Mouse (Mus musculus) neural tube, embryonic 12.5 days (tissue): ENCODE results near the gene Cbs. TPM values are rescaled to one million over a fixed set of nuclear protein-coding genes. Genes with fewer than 3 reads are reported as not detected.

Source experiments
- ATAC-seq: fragments of 200-750 bp; cut with Nextera tagmentation; 2 replicates; pipeline ENCODE4 v1.8.0; 2017; ENCODE audit warnings: low read depth, mild to moderate bottlenecking, moderate TSS enrichment, moderate library complexity; ENCODE audit not compliant: low FRiP score
- H3K27ac ChIP-seq: fragments of 300-500 bp; sonication (generic); 2 replicates; pipeline ENCODE4 v1.5.1; 2016
- H3K27me3 ChIP-seq: fragments of 300-500 bp; sonication (generic); replicated peaks from 2 replicates; pipeline ENCODE4 v1.6.1; 2016; ENCODE audit warnings: mild to moderate bottlenecking
- H3K36me3 ChIP-seq: fragments of 300-500 bp; sonication (generic); 2 replicates; pipeline ENCODE4 v1.6.1; 2016; ENCODE audit warnings: mild to moderate bottlenecking
- H3K4me1 ChIP-seq: fragments of 300-500 bp; sonication (generic); 2 replicates; pipeline ENCODE4 v1.6.1; 2016
- H3K4me2 ChIP-seq: fragments of 300-500 bp; sonication (generic); replicated peaks from 2 replicates; pipeline ENCODE4 v1.6.1; 2016; ENCODE audit warnings: mild to moderate bottlenecking
- H3K4me3 ChIP-seq: fragments of 300-500 bp; sonication (generic); 2 replicates; pipeline ENCODE4 v1.5.1; 2016
- H3K9ac ChIP-seq: fragments of 300-500 bp; sonication (generic); 2 replicates; pipeline ENCODE4 v1.6.1; 2016; ENCODE audit warnings: mild to moderate bottlenecking
- H3K9me3 ChIP-seq: fragments of 300-500 bp; sonication (generic); 2 replicates; pipeline ENCODE4 v1.6.1; 2016; ENCODE audit warnings: mild to moderate bottlenecking
- WGBS: fragments of 180-500 bp; shearing (Covaris S2); methylation state at CpG from one replicate; pipeline ENCODE4 v1.1.7; 2016; 5-methylcytosine and 5-hydroxymethylcytosine counted together
- polyA plus RNA-seq: library from polyadenylated mRNA; unstranded; fragments of >200 nt; fragmentation: Nextera tagmentation; extraction: Ambion mirVana; gene quantifications from 2 replicates; pipeline ENCODE4 v1.2.1, GENCODE M21; 2016

Gene Cbs
- polyA plus RNA-seq, 1 experiment from 2014 or later: 3.3 TPM

DNA sequence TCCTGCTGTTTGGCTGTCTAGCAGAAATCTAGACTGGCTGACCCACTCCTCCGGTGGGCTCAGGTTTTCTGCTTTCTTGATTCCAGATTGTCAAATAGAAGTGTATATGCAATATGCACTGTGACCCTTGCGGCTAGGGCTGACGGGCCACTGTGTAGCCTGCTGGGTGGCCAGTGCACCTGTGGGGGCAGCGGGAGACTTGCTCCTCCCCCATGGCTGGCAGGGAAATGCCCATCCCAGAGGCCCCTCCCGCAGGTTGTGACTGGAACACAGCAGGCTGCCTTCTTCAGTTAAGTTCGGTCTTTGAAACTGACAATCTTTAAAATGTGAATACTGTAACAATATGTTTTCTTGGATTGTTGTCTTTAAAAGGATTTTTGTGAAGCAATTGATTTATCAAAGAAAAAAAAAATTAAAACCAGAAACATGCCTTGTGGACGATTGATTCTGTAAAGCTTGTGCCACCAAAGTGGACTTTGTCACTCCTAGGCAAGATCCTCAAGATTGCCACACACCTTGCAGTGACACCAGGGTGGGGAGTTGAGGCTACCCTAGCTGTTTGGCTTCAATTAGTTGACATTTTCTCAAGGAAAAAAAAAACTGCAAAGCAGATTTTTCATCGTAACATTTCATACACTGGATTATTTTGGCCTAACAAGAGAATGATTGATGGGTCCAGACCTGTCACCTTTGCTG is 29.6 kb downstream of the Cbs start:
- Histone ChIP-seq H3K27me3 (no peaks in the 10 kb centered on the region), H3K9me3 (no peaks in the 10 kb centered on the region), H3K4me2 (no peak overlapping the region), H3K4me1 (no peaks in the 10 kb centered on the region), H3K36me3 (peaks cover 56% of the 10 kb centered on the region), H3K4me3 (no peak overlapping the region), H3K27ac (no peak overlapping the region), H3K9ac (no peak overlapping the region)
- 85% methylated on average over 8 of the region's 8 CpGs for WGBS
- no peak for ATAC-seq

DNA sequence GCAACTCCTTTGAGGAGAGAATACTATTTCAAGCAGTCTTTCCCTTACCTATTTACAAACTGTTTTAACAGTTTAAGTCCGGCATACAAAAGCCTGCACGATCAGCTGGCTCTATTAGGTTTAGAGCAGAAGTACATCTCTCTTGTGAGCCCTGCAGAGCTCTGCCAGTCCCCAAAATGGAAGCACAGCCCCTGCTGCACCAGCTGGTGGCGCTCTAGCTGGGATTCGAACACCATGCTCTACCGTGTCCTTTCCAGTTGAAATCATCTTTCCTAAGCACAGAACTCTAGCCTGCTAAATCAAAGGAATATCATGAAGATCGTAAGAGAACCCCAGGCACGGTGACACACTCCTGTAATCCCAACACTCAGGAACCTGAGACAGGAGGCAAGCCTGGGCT is 30.6 kb downstream of the Cbs start:
- no peak for ATAC-seq
- H3K9me3 ChIP-seq: no peaks in the 10 kb centered on the region
- no peak overlapping the region for H3K4me3 ChIP-seq
- H3K27me3 ChIP-seq: no peaks in the 10 kb centered on the region
- no peaks in the 10 kb centered on the region for H3K4me1 ChIP-seq
- H3K27ac ChIP-seq: no peak overlapping the region
- peaks cover 65% of the 10 kb centered on the region for H3K36me3 ChIP-seq
- WGBS: 85% methylated on average over 7 of the region's 7 CpGs
- no peak overlapping the region for H3K9ac ChIP-seq
- H3K4me2 ChIP-seq: no peak overlapping the region

DNA sequence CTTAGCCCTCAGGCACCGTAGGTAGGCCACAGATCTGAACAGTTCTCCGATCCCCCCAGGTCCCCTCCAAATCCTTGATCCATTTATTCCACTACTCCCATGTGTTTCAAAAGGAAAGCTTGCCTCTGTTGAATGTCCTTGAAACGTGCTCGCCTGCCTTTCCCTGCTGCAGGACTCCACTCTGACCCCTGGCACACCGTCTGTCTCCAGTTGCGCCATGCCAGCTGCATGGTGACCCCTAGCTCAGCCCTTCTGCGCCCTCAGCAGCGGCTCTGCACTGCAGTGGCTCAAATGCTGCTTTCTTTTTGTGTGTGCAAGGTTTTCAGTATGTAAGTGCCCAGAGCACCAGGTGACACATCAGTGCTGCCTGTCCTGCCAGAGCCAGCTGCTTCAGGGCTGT is 38.4 kb downstream of the Cbs start:
- H3K27ac ChIP-seq: no peak overlapping the region
- no peaks in the 10 kb centered on the region for H3K9me3 ChIP-seq
- no peak overlapping the region for H3K9ac ChIP-seq
- peaks cover 85% of the 10 kb centered on the region for H3K36me3 ChIP-seq
- no peak overlapping the region for H3K4me3 ChIP-seq
- no peaks in the 10 kb centered on the region for H3K4me1 ChIP-seq
- no peak overlapping the region for H3K4me2 ChIP-seq
- WGBS: 92% methylated on average over 8 of the region's 8 CpGs
- ATAC-seq: no peak
- no peaks in the 10 kb centered on the region for H3K27me3 ChIP-seq

DNA sequence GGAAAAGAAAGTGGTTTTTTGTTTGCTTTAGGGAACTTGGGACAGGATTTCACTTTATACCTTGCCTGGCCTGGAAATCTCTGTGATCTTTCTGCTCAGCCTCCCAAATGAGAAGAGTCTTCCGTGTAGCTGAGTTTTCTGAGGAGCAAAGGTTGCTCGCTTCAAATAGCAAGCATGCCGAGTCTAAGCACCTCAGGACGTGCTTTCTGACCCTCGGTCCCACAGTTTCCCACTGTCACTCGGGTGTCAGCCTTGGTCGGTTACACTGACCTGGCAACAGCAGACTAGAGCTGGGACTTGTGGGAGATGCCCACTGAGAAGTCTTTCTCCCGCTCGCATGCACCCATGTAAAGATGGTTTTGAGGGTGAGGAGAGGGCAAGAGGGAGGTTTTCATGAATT is 39.1 kb downstream of the Cbs start:
- no peak for ATAC-seq
- no peaks in the 10 kb centered on the region for H3K9me3 ChIP-seq
- no peak overlapping the region for H3K4me3 ChIP-seq
- H3K9ac ChIP-seq: no peak overlapping the region
- H3K27me3 ChIP-seq: no peaks in the 10 kb centered on the region
- peaks cover 84% of the 10 kb centered on the region for H3K36me3 ChIP-seq
- 95% methylated on average over 9 of the region's 9 CpGs for WGBS
- no peaks in the 10 kb centered on the region for H3K4me1 ChIP-seq
- no peak overlapping the region for H3K27ac ChIP-seq
- no peak overlapping the region for H3K4me2 ChIP-seq

DNA sequence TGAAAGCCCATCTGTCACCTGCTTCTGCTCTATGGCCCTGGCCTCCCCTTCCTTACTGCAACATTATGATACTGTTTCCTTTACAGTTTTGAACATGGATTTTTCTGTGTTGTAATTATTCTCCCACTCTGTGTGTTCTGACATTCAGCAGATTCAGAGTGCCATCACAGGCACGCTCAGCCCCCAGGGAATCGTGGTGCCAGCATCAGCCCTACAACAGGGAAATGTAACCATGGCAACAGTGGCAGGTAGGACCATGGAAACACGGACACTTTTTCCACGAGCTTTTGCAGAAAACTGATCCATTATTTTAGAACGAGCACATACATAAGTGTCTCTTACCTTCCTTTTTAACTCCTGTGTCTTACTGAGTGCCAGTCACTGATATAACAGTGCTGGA is 42.0 kb downstream of the Cbs start:
- no peak overlapping the region for H3K4me3 ChIP-seq
- ATAC-seq: no peak
- WGBS: 84% methylated on average over 5 of the region's 5 CpGs
- H3K9ac ChIP-seq: no peak overlapping the region
- H3K4me1 ChIP-seq: no peaks in the 10 kb centered on the region
- no peaks in the 10 kb centered on the region for H3K27me3 ChIP-seq
- no peak overlapping the region for H3K27ac ChIP-seq
- no peaks in the 10 kb centered on the region for H3K9me3 ChIP-seq
- H3K36me3 ChIP-seq: peaks cover 83% of the 10 kb centered on the region
- no peak overlapping the region for H3K4me2 ChIP-seq

DNA sequence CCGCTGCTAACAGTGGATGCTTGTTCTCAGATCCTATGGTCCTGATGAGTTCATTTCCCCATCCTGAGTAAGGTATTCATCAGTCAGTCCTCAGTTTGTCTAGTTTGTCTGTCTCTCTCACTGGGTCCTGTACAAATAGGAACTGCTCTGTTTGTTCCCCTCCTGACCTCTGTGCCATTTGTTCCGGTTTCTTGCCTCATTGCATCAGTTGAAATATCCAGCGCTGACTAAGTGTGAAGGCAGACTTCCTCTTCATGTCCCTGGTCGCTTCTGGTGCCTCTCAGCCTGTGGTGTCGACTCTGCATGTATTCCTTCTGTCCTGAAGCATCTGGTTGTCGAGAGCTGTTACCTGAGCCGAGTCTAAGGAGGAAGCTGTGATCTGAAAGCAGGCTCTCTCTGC is 42.4 kb downstream of the Cbs start:
- Histone ChIP-seq H3K4me1 (no peaks in the 10 kb centered on the region), H3K27me3 (no peaks in the 10 kb centered on the region), H3K4me2 (no peak overlapping the region), H3K9me3 (no peaks in the 10 kb centered on the region), H3K4me3 (no peak overlapping the region), H3K27ac (no peak overlapping the region), H3K9ac (no peak overlapping the region), H3K36me3 (peaks cover 79% of the 10 kb centered on the region)
- no peak for ATAC-seq
- WGBS: 80% methylated on average over 7 of the region's 7 CpGs

DNA sequence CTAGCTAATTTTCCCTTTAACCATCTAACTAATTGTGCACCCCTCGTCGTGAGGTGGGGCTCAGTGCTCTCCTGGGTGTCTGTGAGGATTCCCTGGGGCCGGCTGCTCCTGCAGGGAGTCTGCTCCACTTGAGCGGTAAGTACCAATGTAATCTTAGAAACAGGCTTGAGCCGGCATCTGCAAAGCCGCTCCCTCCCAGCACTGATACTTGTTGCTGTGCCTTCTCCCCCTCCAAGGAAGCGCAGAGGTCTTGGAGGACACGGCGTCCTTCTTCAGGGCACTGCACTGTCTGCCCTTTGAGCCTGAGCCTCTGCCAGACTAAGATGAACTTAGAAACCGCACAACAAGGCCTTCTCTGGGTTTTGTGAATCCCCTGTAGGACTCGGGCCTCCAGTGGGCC is 46.2 kb downstream of the Cbs start:
- H3K9ac ChIP-seq: no peak overlapping the region
- H3K4me1 ChIP-seq: no peaks in the 10 kb centered on the region
- no peak for ATAC-seq
- H3K36me3 ChIP-seq: peaks cover 66% of the 10 kb centered on the region
- H3K4me2 ChIP-seq: no peak overlapping the region
- no peak overlapping the region for H3K4me3 ChIP-seq
- no peaks in the 10 kb centered on the region for H3K9me3 ChIP-seq
- 94% methylated on average over 11 of the region's 11 CpGs for WGBS
- H3K27ac ChIP-seq: no peak overlapping the region
- H3K27me3 ChIP-seq: no peaks in the 10 kb centered on the region

DNA sequence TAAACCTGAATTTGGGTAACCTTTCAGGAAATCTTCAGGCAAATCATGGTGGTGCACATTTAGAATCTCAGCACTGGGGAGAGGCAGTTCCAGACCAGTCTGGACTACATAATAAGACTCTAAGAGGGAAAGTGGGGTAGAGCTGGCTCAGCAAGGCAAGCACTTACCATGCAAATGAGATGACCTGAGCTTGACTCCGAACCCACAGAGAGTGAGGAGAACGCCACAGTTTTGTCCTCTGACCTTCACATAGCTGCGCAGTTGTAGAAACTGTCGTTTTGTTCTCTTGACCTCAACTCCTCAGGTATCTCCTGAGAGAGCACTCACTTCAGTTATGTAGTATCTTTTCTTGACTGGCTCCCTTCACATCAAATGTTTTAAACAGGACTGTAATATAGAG is 48.3 kb downstream of the Cbs start:
- no peaks in the 10 kb centered on the region for H3K9me3 ChIP-seq
- ATAC-seq: no peak
- H3K4me1 ChIP-seq: no peaks in the 10 kb centered on the region
- no peak overlapping the region for H3K9ac ChIP-seq
- H3K4me2 ChIP-seq: no peak overlapping the region
- no peak overlapping the region for H3K27ac ChIP-seq
- no peaks in the 10 kb centered on the region for H3K27me3 ChIP-seq
- H3K4me3 ChIP-seq: no peak overlapping the region
- 91% methylated on average over 4 of the region's 4 CpGs for WGBS
- H3K36me3 ChIP-seq: peaks cover 59% of the 10 kb centered on the region

DNA sequence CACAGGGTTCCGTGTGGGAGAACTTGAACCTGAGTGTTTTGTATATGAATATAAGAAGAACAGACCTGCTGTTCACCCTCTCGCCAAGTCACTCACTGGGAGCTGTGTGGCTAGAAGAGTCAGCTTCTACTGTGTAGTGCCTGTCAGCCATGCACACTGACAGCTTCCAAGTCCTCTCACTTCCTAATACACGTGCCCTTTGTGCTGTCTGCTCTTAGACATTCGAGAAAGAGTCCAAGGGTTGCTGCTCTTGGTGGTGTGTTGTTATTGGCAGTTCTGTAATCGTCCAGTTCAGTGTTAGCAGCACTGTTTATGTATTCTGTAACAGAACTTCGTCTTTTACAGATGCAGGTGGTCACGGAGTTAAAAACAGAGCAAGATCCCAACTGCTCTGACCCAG is 48.9 kb downstream of the Cbs start:
- 87% methylated on average over 7 of the region's 7 CpGs for WGBS
- Histone ChIP-seq H3K36me3 (peaks cover 54% of the 10 kb centered on the region), H3K4me1 (peaks cover 5% of the 10 kb centered on the region)

DNA sequence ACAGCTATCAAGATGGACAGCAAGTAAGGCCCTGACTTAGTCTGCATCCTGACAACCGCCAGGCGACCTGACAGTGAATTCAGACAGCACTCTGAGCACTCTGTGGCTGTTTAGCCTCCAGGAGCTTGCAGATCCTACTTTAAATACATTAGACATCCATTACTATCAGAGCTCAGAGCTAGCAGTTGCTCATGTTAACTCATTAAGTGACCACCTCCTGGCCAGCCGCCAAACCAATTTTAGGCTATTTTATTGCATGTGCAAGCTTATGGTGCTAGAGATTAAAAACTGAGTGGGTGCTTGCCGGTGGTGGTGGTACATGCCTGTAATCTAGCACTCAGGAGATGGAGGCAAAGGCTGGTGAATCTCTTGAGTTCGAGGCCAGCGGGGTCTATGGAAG is 53.3 kb downstream of the Cbs start:
- no peak overlapping the region for H3K27ac ChIP-seq
- no peak for ATAC-seq

More for the DNA sequence above, 48.9 kb downstream of the Cbs start:
- H3K27me3 ChIP-seq: no peaks in the 10 kb centered on the region
- H3K4me3 ChIP-seq: no peak overlapping the region
- ATAC-seq: no peak
- H3K4me2 ChIP-seq: no peak overlapping the region
- H3K9me3 ChIP-seq: no peaks in the 10 kb centered on the region
- H3K27ac ChIP-seq: no peak overlapping the region
- H3K9ac ChIP-seq: no peak overlapping the region

DNA sequence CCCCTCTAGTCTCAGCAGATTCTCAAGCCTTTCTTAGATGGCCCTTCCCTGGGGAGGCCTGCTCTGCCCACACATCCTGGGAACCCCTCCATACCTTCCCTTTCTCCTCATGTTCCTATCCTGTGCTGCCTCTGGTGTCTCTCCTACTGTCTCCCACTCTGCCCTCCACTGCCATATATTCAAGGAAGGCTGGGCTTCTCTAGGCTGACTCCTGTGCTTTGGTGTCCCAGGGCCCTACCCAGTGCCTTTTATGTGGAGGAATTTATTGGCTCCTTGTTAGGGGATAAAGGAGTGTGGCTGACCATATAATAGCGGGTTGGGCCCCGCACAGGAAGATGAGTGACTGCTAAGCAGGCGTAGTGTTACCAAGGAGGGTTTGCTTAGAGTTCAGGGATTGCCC is 53.9 kb downstream of the Cbs start:
- H3K4me2 ChIP-seq: no peak overlapping the region
- WGBS: 15% methylated on average over 3 of the region's 3 CpGs
- no peaks in the 10 kb centered on the region for H3K9me3 ChIP-seq
- no peak overlapping the region for H3K27ac ChIP-seq
- H3K36me3 ChIP-seq: peaks cover 15% of the 10 kb centered on the region
- ATAC-seq: no peak
- no peaks in the 10 kb centered on the region for H3K27me3 ChIP-seq
- H3K4me3 ChIP-seq: no peak overlapping the region
- peaks cover 38% of the 10 kb centered on the region for H3K4me1 ChIP-seq
- no peak overlapping the region for H3K9ac ChIP-seq

More for the DNA sequence above, 53.3 kb downstream of the Cbs start:
- no peak overlapping the region for H3K4me3 ChIP-seq
- 82% methylated on average over 6 of the region's 6 CpGs for WGBS
- peaks cover 21% of the 10 kb centered on the region for H3K36me3 ChIP-seq
- no peak overlapping the region for H3K9ac ChIP-seq
- H3K27me3 ChIP-seq: no peaks in the 10 kb centered on the region
- no peaks in the 10 kb centered on the region for H3K9me3 ChIP-seq
- no peak overlapping the region for H3K4me2 ChIP-seq
- H3K4me1 ChIP-seq: peaks cover 38% of the 10 kb centered on the region

DNA sequence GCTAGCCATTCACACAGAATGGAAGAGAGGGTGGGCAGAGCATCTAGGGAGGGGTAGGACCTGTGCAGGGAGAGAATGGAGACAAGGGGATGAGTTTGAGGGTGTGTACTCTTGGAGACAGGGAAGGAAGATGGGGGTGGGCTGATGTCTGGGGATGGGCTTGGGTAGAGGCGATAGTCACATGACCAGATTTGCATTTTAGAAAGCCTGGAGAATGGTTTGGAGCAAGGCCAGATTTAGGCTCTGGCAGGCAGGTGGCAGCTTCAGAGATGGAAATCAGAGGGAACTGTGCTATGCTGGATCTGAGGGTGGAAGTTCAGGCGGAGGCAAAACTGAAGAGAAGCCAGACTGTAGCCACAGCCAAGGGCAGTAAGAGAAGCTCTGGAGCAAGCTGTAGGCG is 56.7 kb downstream of the Cbs start:
- no peaks in the 10 kb centered on the region for H3K27me3 ChIP-seq
- H3K4me1 ChIP-seq: peaks cover 38% of the 10 kb centered on the region
- no peak overlapping the region for H3K9ac ChIP-seq
- 60% methylated on average over 3 of the region's 3 CpGs for WGBS
- no peak overlapping the region for H3K4me3 ChIP-seq
- H3K4me2 ChIP-seq: 0 out of 2 replicates have a peak overlapping the region, but pooled peaks have one; percentile 12
- ATAC-seq: peak; percentile 55
- H3K9me3 ChIP-seq: no peaks in the 10 kb centered on the region
- peak overlapping the region; percentile 17; the same call in 1 of the 2 replicates for H3K27ac ChIP-seq
- H3K36me3 ChIP-seq: peaks cover 5% of the 10 kb centered on the region; the same call in 1 of the 2 replicates
